Mouse (Mus musculus) G1E (cell line): ENCODE data around the gene Invs.

ENCODE experiments used
- CTCF ChIP-seq: IDR thresholded peaks from 2 replicates; pipeline ENCODE4 v1.5.1; 2012; ENCODE audit warnings: low read depth, low read length, inconsistent platforms, mixed read lengths
- GATA1 ChIP-seq: IDR thresholded peaks from 2 replicates; pipeline ENCODE4 v1.6.1; 2012; ENCODE audit warnings: borderline replicate concordance, low read length, inconsistent platforms, mixed read lengths
- GATA2 ChIP-seq: IDR thresholded peaks from 2 replicates; pipeline ENCODE4 v1.6.1; 2012; ENCODE audit warnings: low read depth, low read length, inconsistent platforms, borderline replicate concordance
- POLR2AphosphoS5 ChIP-seq: IDR thresholded peaks from 2 replicates; pipeline ENCODE4 v1.6.1; 2012; ENCODE audit warnings: low read depth, low read length, inconsistent platforms; ENCODE audit not compliant: insufficient replicate concordance
- TAL1 ChIP-seq: conservative IDR thresholded peaks from 2 replicates; pipeline ENCODE4 v1.6.1; 2012; ENCODE audit warnings: low read depth, low read length, inconsistent platforms, mixed read lengths

DNA sequence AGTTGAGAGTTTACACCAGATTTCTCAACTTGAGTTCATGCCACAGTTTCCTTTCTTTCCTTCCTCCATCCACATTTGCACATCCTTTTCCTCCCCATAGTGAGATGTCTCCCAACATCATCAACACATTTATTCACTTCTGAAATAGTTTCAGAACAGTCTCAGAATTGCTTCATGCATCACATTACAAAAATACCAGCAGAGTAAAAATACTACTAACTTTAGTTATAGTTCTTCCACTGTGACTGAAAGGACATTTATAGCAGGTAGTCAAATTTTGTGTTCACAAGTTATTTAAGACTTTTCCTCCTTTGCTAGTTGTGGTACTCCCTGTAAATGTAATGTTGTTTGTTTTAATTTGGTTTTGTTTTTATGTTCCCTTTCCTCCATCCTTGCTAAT is 47.6 kb downstream of the Invs start:
- TF ChIP-seq CTCF (no peak), GATA1 (no peak), TAL1 (no peak), GATA2 (no peak), POLR2AphosphoS5 (no peak)
